Mouse (Mus musculus): ENCODE measurements around the gene Mipep. TPM values are rescaled to one million over a fixed set of nuclear protein-coding genes. Genes with fewer than 3 reads are reported as not detected.

Mipep gene
- total and polyA plus RNA-seq, 3 experiments: 19.1 to 26.4 TPM; not detected in 1

DNA sequence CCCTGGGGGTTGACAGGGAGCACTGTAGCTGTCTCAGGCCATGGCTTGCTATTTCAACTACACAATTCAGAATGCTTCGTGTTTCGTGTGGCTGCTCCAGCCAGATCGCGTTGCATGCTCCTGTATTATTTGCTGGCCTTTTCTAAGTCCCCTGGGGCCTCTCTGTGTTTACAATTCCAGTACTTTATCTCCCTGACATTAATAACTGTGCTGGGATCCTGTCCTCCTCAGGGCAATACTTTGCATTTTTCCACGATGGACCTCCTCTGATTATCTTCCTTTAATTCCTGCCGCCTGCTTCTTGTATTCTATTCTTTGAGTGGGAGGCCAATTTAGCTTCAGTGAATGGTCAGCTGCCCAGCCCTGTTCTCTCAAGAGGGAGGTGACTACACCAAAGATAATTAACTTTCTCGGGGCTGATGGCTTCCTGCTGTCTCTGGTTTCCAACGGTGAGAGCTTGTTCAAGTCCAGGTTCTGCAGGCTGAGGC is 128.7 kb downstream of the Mipep start:
- Histone ChIP-seq H3K27me3 (ENCODE audit: control insufficient read depth in 1 of 2, insufficient read depth in 2 of 2, low read length in 2 of 2) (no peaks in the 10 kb centered on the region), H3K4me3 (ENCODE audit: control insufficient read depth in 1 of 2, insufficient read depth in 1 of 2, low read depth in 2 of 2, low read length in 2 of 2) (no peak overlapping the region), H3K36me3 (ENCODE audit: control insufficient read depth in 1 of 2, insufficient read depth in 2 of 2, low read length in 2 of 2) (no peaks in the 10 kb centered on the region), H3K79me2 (ENCODE audit: control insufficient read depth, insufficient read depth, low read length, poor library complexity) (no peaks in the 10 kb centered on the region), H3K4me1 (ENCODE audit: control insufficient read depth in 1 of 2, insufficient read depth in 2 of 2, low read length in 2 of 2) (no peaks in the 10 kb centered on the region), H3K9me3 (replicated peaks; ENCODE audit: insufficient read depth, low read length) (no peaks in the 10 kb centered on the region), H3K27ac (ENCODE audit: control insufficient read depth, low read depth, low read length) (no peak overlapping the region), H3K9ac (ENCODE audit: control insufficient read depth, low read depth, low read length, poor library complexity, severe bottlenecking) (no peak overlapping the region)
- TF ChIP-seq POLR2AphosphoS5 (IDR thresholded peaks at IDR 0.05; ENCODE audit: borderline replicate concordance, low read depth, low read length): no peak
- TF ChIP-seq ZKSCAN1 (IDR thresholded peaks at IDR 0.05; ENCODE audit: low read depth, low read length): no peak
- TF ChIP-seq E2F4 (IDR thresholded peaks at IDR 0.05; ENCODE audit: borderline replicate concordance, low read depth, low read length): no peak
- no peak for TF ChIP-seq JUND (IDR thresholded peaks at IDR 0.05; ENCODE audit: low read depth, low read length)
- no peak for TF ChIP-seq NRF1 (IDR thresholded peaks at IDR 0.05; ENCODE audit: insufficient read depth, low read depth, low read length, poor library complexity, severe bottlenecking)
- TF ChIP-seq ETS1 (IDR thresholded peaks at IDR 0.05; ENCODE audit: low read depth, low read length): no peak
- no peak for DNase-seq (ENCODE audit: low read depth, low spot score)

DNA sequence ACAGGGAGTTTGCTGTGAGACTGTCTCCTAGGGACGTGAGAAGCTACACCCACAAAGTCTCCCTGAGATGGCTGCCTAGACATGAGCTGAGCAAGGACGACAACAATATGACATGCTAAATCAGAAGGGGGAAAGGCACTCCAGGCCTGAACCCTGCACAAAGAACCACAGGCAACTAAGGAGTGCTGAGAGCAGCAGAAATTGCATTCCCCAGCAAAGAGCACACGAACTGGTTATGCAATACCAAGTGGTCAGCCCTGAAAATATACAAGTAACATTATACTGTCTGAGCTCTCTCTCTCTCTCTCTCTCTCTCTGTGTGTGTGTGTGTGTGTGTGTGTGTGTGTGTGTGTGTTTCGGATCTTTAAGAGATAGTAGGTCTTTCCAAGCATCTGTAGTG is 132.3 kb downstream of the Mipep start:
- no peaks in the 10 kb centered on the region for H3K36me3 ChIP-seq (ENCODE audit: control insufficient read depth in 1 of 2, insufficient read depth in 2 of 2, low read length in 2 of 2)
- no peak overlapping the region for H3K4me3 ChIP-seq (ENCODE audit: control insufficient read depth in 1 of 2, insufficient read depth in 1 of 2, low read depth in 2 of 2, low read length in 2 of 2)
- no peaks in the 10 kb centered on the region for H3K9me3 ChIP-seq (replicated peaks; ENCODE audit: insufficient read depth, low read length)
- H3K9ac ChIP-seq (ENCODE audit: control insufficient read depth, low read depth, low read length, poor library complexity, severe bottlenecking): no peak overlapping the region
- TF ChIP-seq TBP (IDR thresholded peaks at IDR 0.05; ENCODE audit: low read depth, low read length) (no peak), MEF2A (IDR thresholded peaks at IDR 0.05; ENCODE audit: extremely low read depth, insufficient replicate concordance, low read depth, low read length, poor library complexity, severe bottlenecking) (no peak), POLR2A (IDR thresholded peaks at IDR 0.05; ENCODE audit: control insufficient read depth in 1 of 2, insufficient read depth in 1 of 2, low read depth in 1 of 2, low read length in 2 of 2, poor library complexity in 1 of 2) (no peak), UBTF (IDR thresholded peaks at IDR 0.05; ENCODE audit: borderline replicate concordance, insufficient read depth, low read depth, low read length) (no peak), CTCF (IDR thresholded peaks at IDR 0.05 in 2 of 3, conservative IDR thresholded peaks at IDR 0.05 in 1 of 3; ENCODE audit: control insufficient read depth in 1 of 3, insufficient read depth in 1 of 3, low read depth in 2 of 3, low read length in 3 of 3, poor library complexity in 1 of 3, severe bottlenecking in 1 of 3) (no peak), USF2 (IDR thresholded peaks at IDR 0.05; ENCODE audit: borderline replicate concordance in 1 of 2, insufficient read depth in 1 of 2, low read depth in 1 of 2, low read length in 2 of 2) (no peak), ZKSCAN1 (IDR thresholded peaks at IDR 0.05; ENCODE audit: low read depth, low read length) (no peak), MYC (IDR thresholded peaks at IDR 0.05; ENCODE audit: low read depth, low read length) (no peak)
- H3K27me3 ChIP-seq (ENCODE audit: control insufficient read depth in 1 of 2, insufficient read depth in 2 of 2, low read length in 2 of 2): no peaks in the 10 kb centered on the region
- no peak overlapping the region for H3K27ac ChIP-seq (ENCODE audit: control insufficient read depth, low read depth, low read length)
- DNase-seq (ENCODE audit: low read depth, low spot score): no peak
- H3K79me2 ChIP-seq (ENCODE audit: control insufficient read depth, insufficient read depth, low read length, poor library complexity): no peaks in the 10 kb centered on the region
- no peaks in the 10 kb centered on the region for H3K4me1 ChIP-seq (ENCODE audit: control insufficient read depth in 1 of 2, insufficient read depth in 2 of 2, low read length in 2 of 2)

DNA sequence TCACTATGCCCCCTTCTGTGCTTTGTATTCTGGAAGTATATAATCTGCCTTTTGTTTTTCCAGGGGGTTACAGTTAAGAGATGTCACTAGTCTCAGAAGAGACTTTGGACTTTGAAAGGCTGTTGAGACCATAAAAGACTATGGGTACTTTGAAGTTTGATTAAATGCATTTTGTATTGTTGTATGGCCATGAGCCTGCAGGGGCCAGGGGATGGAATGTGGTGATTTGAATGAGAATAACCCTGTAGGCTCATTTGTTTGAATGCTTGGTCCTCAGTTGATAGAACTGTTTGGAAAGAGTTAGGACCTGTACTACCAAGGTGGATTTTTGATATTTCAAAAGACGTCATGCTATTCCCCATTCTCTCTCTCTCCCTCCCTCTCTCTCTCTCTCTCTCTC is 141.6 kb downstream of the Mipep start:
- Histone ChIP-seq H3K4me1 (ENCODE audit: control insufficient read depth in 1 of 2, insufficient read depth in 2 of 2, low read length in 2 of 2) (no peaks in the 10 kb centered on the region), H3K9me3 (replicated peaks; ENCODE audit: insufficient read depth, low read length) (no peaks in the 10 kb centered on the region)
- no peak for DNase-seq (ENCODE audit: low read depth, low spot score)

More for the DNA sequence above, 141.6 kb downstream of the Mipep start:
- no peak for TF ChIP-seq E2F4 (IDR thresholded peaks at IDR 0.05; ENCODE audit: borderline replicate concordance, low read depth, low read length)
- no peak for TF ChIP-seq BHLHE40 (IDR thresholded peaks at IDR 0.05; ENCODE audit: borderline replicate concordance, low read depth, low read length)
- TF ChIP-seq ZMIZ1 (IDR thresholded peaks at IDR 0.05; ENCODE audit: low read depth, low read length): no peak
- H3K4me3 ChIP-seq (ENCODE audit: control insufficient read depth in 1 of 2, insufficient read depth in 1 of 2, low read depth in 2 of 2, low read length in 2 of 2): no peak overlapping the region
- H3K27ac ChIP-seq (ENCODE audit: control insufficient read depth, low read depth, low read length): no peak overlapping the region
- H3K9ac ChIP-seq (ENCODE audit: control insufficient read depth, low read depth, low read length, poor library complexity, severe bottlenecking): no peak overlapping the region
- H3K27me3 ChIP-seq (ENCODE audit: control insufficient read depth in 1 of 2, insufficient read depth in 2 of 2, low read length in 2 of 2): no peaks in the 10 kb centered on the region; a peak in 1 of 4 replicates
- no peaks in the 10 kb centered on the region for H3K36me3 ChIP-seq (ENCODE audit: control insufficient read depth in 1 of 2, insufficient read depth in 2 of 2, low read length in 2 of 2)
- H3K79me2 ChIP-seq (ENCODE audit: control insufficient read depth, insufficient read depth, low read length, poor library complexity): no peaks in the 10 kb centered on the region

All from MEL (cell line).